Mouse (Mus musculus): Measurements from ENCODE around the gene Thap4. TPM values are rescaled to one million over a fixed set of nuclear protein-coding genes. Genes with fewer than 3 reads are reported as not detected.
A peak's percentile ranks its signal among the peaks of the same experiment; 100 is the strongest.

Thap4 gene
- polyA plus RNA-seq, 1 experiment from 2014 or later = 46.6 TPM

DNA sequence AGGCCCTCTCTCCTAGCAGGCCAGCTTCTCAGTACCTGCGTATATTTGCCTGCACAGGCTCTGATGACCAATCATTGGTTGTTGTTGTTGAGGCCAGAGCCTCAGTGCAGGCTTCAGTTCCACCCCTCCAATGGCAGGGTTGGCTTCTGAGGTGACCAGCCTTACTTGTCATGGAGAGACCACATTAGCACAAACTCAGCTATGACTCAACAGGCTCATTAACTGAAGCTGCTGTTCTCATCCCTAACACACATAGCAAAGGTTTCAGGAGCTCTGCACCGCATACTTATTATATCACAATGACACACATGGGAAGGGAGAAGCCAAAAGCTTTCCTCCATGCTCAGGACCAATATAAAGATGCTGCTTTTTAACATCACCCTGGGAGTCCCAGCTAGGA is 14.0 kb downstream of the Thap4 start:
- H3K4me3 ChIP-seq = no peak overlapping the region
- no peak overlapping the region for H3K4me2 ChIP-seq
- 0 out of 2 replicates have a peak, but pooled peaks cover 6% of the 10 kb centered on the region for H3K4me1 ChIP-seq
- H3K9me3 ChIP-seq = no peaks in the 10 kb centered on the region
- WGBS = 100% methylated on average over 2 of the region's 2 CpGs
- no peak for ATAC-seq (ENCODE audit: borderline replicate concordance, extremely low read depth, low FRiP score, low TSS enrichment)
- 0 out of 2 replicates have a peak, but pooled peaks cover 5% of the 10 kb centered on the region for H3K36me3 ChIP-seq
- H3K27ac ChIP-seq = no peak overlapping the region
- H3K9ac ChIP-seq = no peak overlapping the region
- no peaks in the 10 kb centered on the region for H3K27me3 ChIP-seq

GRCm38 (mm10) chr1:93737711-93738110 is 17.0 kb downstream of the Thap4 start:
- ATAC-seq (ENCODE audit: borderline replicate concordance, extremely low read depth, low FRiP score, low TSS enrichment) = no peak
- 97% methylated on average over 5 of the region's 5 CpGs for WGBS
- Histone ChIP-seq H3K4me2 (no peak overlapping the region), H3K4me3 (no peak overlapping the region), H3K9ac (no peak overlapping the region), H3K27ac (no peak overlapping the region), H3K27me3 (no peaks in the 10 kb centered on the region), H3K9me3 (no peaks in the 10 kb centered on the region), H3K4me1 (0 out of 2 replicates have a peak, but pooled peaks cover 5% of the 10 kb centered on the region), H3K36me3 (0 out of 2 replicates have a peak, but pooled peaks cover 5% of the 10 kb centered on the region)

GRCm38 (mm10) chr1:93735859-93736258 is 18.8 kb downstream of the Thap4 start:
- Histone ChIP-seq H3K9me3 (no peaks in the 10 kb centered on the region), H3K27me3 (no peaks in the 10 kb centered on the region), H3K27ac (no peak overlapping the region), H3K9ac (no peak overlapping the region), H3K4me1 (no peaks in the 10 kb centered on the region), H3K4me2 (no peak overlapping the region), H3K36me3 (no peaks in the 10 kb centered on the region), H3K4me3 (no peak overlapping the region)
- 85% methylated on average over 3 of the region's 3 CpGs for WGBS
- no peak for ATAC-seq (ENCODE audit: borderline replicate concordance, extremely low read depth, low FRiP score, low TSS enrichment)

DNA sequence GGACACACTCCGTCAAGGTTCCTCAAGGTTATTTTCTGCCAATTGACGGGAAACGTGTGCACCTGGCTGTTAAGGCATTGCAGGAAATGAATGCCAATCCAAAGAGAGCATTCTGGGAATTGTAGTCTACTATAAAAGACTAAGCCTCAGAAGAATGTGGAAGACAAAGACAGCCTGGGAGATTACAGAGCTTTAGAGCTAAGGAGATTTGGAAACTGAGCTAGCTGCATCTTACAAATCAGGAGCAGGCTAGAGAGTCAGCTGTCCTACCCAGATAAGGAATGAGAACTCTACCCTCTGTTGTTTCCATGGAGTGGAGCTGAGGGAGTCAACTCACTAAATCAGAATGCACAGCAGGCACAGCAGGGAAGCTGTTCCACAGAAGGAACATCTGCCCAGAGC is 22.8 kb downstream of the Thap4 start:
- H3K9ac ChIP-seq = no peak overlapping the region
- no peaks in the 10 kb centered on the region for H3K36me3 ChIP-seq
- no peaks in the 10 kb centered on the region for H3K4me1 ChIP-seq
- no peak for ATAC-seq (ENCODE audit: borderline replicate concordance, extremely low read depth, low FRiP score, low TSS enrichment)
- no peak overlapping the region for H3K4me3 ChIP-seq
- H3K9me3 ChIP-seq = no peaks in the 10 kb centered on the region
- H3K27ac ChIP-seq = no peak overlapping the region
- H3K4me2 ChIP-seq = no peak overlapping the region
- 34% methylated on average over 3 of the region's 3 CpGs for WGBS
- H3K27me3 ChIP-seq = no peaks in the 10 kb centered on the region

GRCm38 (mm10) chr1:93731103-93731502 is 23.6 kb downstream of the Thap4 start:
- no peak overlapping the region for H3K4me3 ChIP-seq
- H3K4me1 ChIP-seq = no peaks in the 10 kb centered on the region
- no peaks in the 10 kb centered on the region for H3K27me3 ChIP-seq
- no peak for ATAC-seq (ENCODE audit: borderline replicate concordance, extremely low read depth, low FRiP score, low TSS enrichment)
- no peak overlapping the region for H3K9ac ChIP-seq
- WGBS = 88% methylated on average over 5 of the region's 5 CpGs
- H3K36me3 ChIP-seq = no peaks in the 10 kb centered on the region
- H3K27ac ChIP-seq = no peak overlapping the region
- H3K9me3 ChIP-seq = no peaks in the 10 kb centered on the region
- H3K4me2 ChIP-seq = no peak overlapping the region

DNA sequence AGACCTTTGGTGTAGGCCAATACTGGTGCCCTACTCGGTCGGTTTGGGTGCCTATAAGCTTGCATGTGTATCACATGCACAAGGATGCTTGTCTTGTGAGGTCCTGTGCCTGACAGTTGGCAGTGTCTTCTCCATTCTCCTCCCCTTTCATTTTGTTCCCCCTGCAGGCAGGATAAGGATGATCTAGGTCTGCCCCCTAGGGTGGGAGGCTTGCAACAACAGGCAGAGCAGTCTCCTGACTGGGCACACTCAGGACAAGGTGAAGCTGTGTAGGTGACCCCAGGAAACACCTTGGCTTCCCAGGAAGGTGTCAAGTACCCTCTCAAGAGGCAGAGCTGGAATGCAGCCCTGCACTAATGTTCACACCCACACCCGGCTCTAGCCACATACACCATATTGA is 27.7 kb downstream of the Thap4 start:
- H3K4me1 ChIP-seq = no peaks in the 10 kb centered on the region
- H3K36me3 ChIP-seq = peaks cover 17% of the 10 kb centered on the region; the same call in 1 of the 2 replicates
- WGBS = 47% methylated on average over 3 of the region's 3 CpGs

GRCm38 (mm10) chr1:93726116-93726515 is 28.5 kb downstream of the Thap4 start:
- Histone ChIP-seq H3K4me1 (no peaks in the 10 kb centered on the region), H3K4me3 (no peak overlapping the region), H3K9me3 (no peaks in the 10 kb centered on the region), H3K27ac (no peak overlapping the region), H3K9ac (no peak overlapping the region), H3K27me3 (no peaks in the 10 kb centered on the region), H3K36me3 (peaks cover 19% of the 10 kb centered on the region; the same call in 1 of the 2 replicates), H3K4me2 (no peak overlapping the region)
- ATAC-seq (ENCODE audit: borderline replicate concordance, extremely low read depth, low FRiP score, low TSS enrichment) = no peak
- WGBS = 76% methylated on average over 3 of the region's 3 CpGs

More for the DNA sequence above, 27.7 kb downstream of the Thap4 start:
- H3K4me2 ChIP-seq = no peak overlapping the region
- H3K27ac ChIP-seq = no peak overlapping the region
- H3K4me3 ChIP-seq = no peak overlapping the region
- no peak overlapping the region for H3K9ac ChIP-seq
- no peaks in the 10 kb centered on the region for H3K27me3 ChIP-seq
- peak; percentile 82; the same call in 1 of the 2 replicates for ATAC-seq (ENCODE audit: borderline replicate concordance, extremely low read depth, low FRiP score, low TSS enrichment)
- H3K9me3 ChIP-seq = no peaks in the 10 kb centered on the region

GRCm38 (mm10) chr1:93725665-93726064 is 29.0 kb downstream of the Thap4 start:
- H3K36me3 ChIP-seq = peaks cover 21% of the 10 kb centered on the region; the same call in 1 of the 2 replicates
- no peak overlapping the region for H3K27ac ChIP-seq
- 91% methylated on average over 5 of the region's 5 CpGs for WGBS
- no peak overlapping the region for H3K4me2 ChIP-seq
- no peak overlapping the region for H3K9ac ChIP-seq
- H3K4me1 ChIP-seq = no peaks in the 10 kb centered on the region
- no peaks in the 10 kb centered on the region for H3K9me3 ChIP-seq
- H3K27me3 ChIP-seq = no peaks in the 10 kb centered on the region
- no peak overlapping the region for H3K4me3 ChIP-seq
- no peak for ATAC-seq (ENCODE audit: borderline replicate concordance, extremely low read depth, low FRiP score, low TSS enrichment)

DNA sequence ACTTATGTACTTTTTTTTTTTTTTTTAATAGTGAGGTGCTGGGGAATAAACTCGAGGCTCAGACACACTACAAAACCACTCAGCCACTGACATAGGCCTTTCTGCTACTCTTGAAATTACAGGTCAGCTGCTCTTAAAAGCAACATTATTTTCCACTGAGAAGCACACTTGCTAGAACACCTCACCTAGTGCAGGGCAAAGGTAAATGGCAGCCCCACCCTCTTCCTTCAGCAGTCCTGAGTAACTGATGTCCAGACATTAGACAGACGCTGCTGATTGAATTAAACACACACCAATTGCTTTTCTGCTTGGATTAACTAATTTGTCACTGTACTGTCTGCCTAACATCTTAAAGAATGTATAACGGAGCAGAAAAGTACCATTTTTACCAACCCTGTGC is 30.0 kb downstream of the Thap4 start:
- H3K4me1 ChIP-seq = no peaks in the 10 kb centered on the region
- H3K36me3 ChIP-seq = peaks cover 21% of the 10 kb centered on the region; the same call in 1 of the 2 replicates
- no peak overlapping the region for H3K4me2 ChIP-seq
- H3K4me3 ChIP-seq = no peak overlapping the region
- no peaks in the 10 kb centered on the region for H3K27me3 ChIP-seq
- H3K9ac ChIP-seq = no peak overlapping the region
- H3K27ac ChIP-seq = no peak overlapping the region
- ATAC-seq (ENCODE audit: borderline replicate concordance, extremely low read depth, low FRiP score, low TSS enrichment) = no peak
- no peaks in the 10 kb centered on the region for H3K9me3 ChIP-seq
- 82% methylated on average over 3 of the region's 3 CpGs for WGBS

GRCm38 (mm10) chr1:93721557-93721956 is 33.1 kb downstream of the Thap4 start:
- Histone ChIP-seq H3K27me3 (no peaks in the 10 kb centered on the region), H3K4me2 (no peak overlapping the region), H3K9ac (no peak overlapping the region), H3K4me3 (no peak overlapping the region), H3K9me3 (no peaks in the 10 kb centered on the region), H3K27ac (no peak overlapping the region), H3K4me1 (no peaks in the 10 kb centered on the region), H3K36me3 (peaks cover 25% of the 10 kb centered on the region; the same call in 1 of the 2 replicates)
- WGBS = 76% methylated on average over 7 of the region's 7 CpGs
- no peak for ATAC-seq (ENCODE audit: borderline replicate concordance, extremely low read depth, low FRiP score, low TSS enrichment)

DNA sequence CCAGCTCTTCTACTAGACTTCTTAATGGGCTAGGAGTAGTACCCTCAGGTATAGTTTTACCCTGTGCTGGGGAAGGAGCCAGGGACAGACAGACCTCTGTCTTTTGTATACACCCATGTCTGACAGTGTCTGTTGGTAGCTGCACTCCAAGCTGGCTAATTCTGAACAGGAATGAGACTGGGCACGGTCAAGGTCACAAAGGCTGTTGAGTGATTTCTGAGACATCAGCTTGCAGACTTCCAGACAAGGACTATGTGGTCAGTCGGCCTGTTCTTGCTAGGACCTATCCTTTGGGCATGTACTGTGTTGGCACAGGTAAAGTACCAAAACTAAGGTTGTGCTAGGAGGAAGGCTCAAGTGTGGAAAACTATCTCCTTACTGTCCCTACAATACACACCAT is 38.5 kb downstream of the Thap4 start:
- Histone ChIP-seq H3K27me3 (no peaks in the 10 kb centered on the region), H3K4me1 (no peaks in the 10 kb centered on the region), H3K27ac (no peak overlapping the region), H3K9ac (no peak overlapping the region), H3K36me3 (peaks cover 11% of the 10 kb centered on the region; the same call in 1 of the 2 replicates), H3K9me3 (no peaks in the 10 kb centered on the region), H3K4me2 (no peak overlapping the region), H3K4me3 (no peak overlapping the region)
- no peak for ATAC-seq (ENCODE audit: borderline replicate concordance, extremely low read depth, low FRiP score, low TSS enrichment)
- WGBS = 86% methylated on average over 2 of the region's 2 CpGs

DNA sequence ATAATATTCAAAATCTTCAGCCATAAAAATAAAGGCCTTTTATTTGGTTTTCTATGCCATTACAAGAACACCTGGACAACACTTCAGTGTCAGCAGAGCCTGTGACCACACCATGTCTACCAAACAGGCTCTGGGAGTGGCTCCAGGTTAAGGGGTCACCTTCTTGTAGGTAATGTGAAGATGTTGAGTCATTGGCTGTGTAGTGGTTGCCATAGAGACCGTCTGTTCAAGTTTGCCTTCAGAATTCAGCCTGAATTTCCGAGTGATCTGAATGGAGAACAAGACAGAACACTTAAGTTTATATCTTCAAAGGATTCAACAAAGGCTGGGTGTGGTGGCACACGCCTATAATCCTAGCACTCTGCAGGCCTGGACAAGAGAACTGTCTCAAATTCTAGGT is 49.3 kb downstream of the Thap4 start:
- H3K36me3 ChIP-seq = no peaks in the 10 kb centered on the region
- no peaks in the 10 kb centered on the region for H3K9me3 ChIP-seq
- H3K9ac ChIP-seq = no peak overlapping the region
- no peaks in the 10 kb centered on the region for H3K4me1 ChIP-seq
- ATAC-seq (ENCODE audit: borderline replicate concordance, extremely low read depth, low FRiP score, low TSS enrichment) = peak; percentile 31; the same call in 1 of the 2 replicates
- H3K27me3 ChIP-seq = no peaks in the 10 kb centered on the region
- no peak overlapping the region for H3K27ac ChIP-seq
- H3K4me3 ChIP-seq = no peak overlapping the region
- H3K4me2 ChIP-seq = no peak overlapping the region
- WGBS = 48% methylated on average over 3 of the region's 3 CpGs

DNA sequence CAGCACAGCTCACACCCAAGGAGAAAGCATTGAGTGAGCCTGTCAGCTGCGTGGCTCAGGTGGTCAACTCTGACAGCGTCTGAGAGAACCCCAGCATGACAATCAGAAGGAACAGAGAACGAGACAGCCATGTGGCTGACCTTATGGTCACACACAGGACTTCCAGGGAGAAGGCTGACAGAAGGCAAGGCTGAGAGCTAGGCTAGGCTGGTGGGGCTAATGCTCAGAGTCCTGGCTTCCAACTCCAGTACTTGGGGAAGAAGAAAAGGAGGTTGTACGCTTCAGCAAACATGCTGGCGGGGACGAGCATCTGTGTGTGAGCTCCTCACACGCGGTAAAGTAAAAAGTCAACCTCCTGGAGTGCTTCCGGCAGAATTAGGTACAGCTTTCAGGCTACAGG is 50.3 kb downstream of the Thap4 start:
- WGBS = 78% methylated on average over 9 of the region's 9 CpGs
- Histone ChIP-seq H3K9me3 (no peaks in the 10 kb centered on the region), H3K9ac (no peak overlapping the region), H3K27ac (no peak overlapping the region), H3K4me3 (no peak overlapping the region), H3K4me1 (no peaks in the 10 kb centered on the region), H3K4me2 (no peak overlapping the region), H3K36me3 (no peaks in the 10 kb centered on the region), H3K27me3 (no peaks in the 10 kb centered on the region)
- ATAC-seq (ENCODE audit: borderline replicate concordance, extremely low read depth, low FRiP score, low TSS enrichment) = no peak

Data from lung, embryonic 15.5 days (tissue).